In the genomic region with DNA sequence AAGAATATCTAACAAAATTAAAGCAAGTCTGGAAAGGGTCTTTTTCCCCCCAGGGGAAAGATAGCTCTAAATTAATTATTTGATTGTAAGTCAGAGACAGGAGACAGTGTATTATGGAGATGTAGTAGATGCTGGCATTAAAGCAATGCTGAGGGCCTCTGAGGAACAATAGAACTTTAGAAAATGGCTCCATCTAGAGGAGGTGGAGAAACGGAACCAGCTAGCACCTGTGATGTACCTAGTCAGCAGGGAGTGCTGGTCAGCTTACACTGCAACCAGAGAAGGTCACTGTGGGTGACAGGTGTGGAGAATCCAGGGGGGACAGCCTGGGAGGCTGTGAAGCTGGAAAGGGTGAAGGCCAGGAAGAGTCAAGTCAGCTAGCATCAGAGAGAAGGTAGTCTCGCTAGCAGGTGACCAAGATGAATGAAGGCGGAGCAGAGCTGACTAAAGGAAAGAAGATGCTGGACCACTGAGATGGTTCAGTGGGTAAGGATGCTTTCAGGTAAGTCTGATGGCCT, we compare ENCODE assay signal across 17 mouse cellular contexts. TPM values are rescaled to one million over a fixed set of nuclear protein-coding genes. Genes with fewer than 3 reads are reported as not detected.
A peak's percentile ranks its signal among the peaks of the same experiment; 100 is the strongest.
DNase-seq lines count a peak whose midpoint lies in the region; ATAC-seq and TF ChIP-seq lines count a peak whose summit lies in the region.
"Had no signal": no experiment of that assay in that cellular context is flagged by ENCODE, and none has a peak within 500 bp of the region (broad histone marks: within the 10 kb centered on the region; RNA-seq: fewer than 3 reads in every experiment).

No protein-coding gene starts in this region.

- peak; percentile 40 for DNase-seq in CD4-positive, CD25-positive, alpha-beta regulatory T cell, adult 2 months (ENCODE audit: low read depth, low spot score)
- no peak for DNase-seq in kidney, postnatal 0 days (ENCODE audit: low spot score)
- no peak for DNase-seq in kidney, adult 11 months
- DNase-seq in 3T3-L1 (ENCODE audit: low read depth, low spot score), result peak; percentile 31
- DNase-seq in induced T-regulatory cell, adult 2 months (ENCODE audit: low read depth), result peak; percentile 36
- DNase-seq in hindbrain, embryonic 10.5 days (ENCODE audit: low spot score), result no peak
- DNase-seq: cerebellum, postnatal 10 days; lung, postnatal 4 days; right cerebral cortex, postnatal 25 days had no signal

- no peaks in the 10 kb centered on the region for H3K9me3 ChIP-seq in kidney, postnatal 0 days (replicated peaks; ENCODE audit: low read length)
- H3K9me3 ChIP-seq in forebrain, embryonic 15.5 days, result no peaks in the 10 kb centered on the region
- H3K9me3 ChIP-seq in hindbrain, embryonic 10.5 days, result no peaks in the 10 kb centered on the region
- H3K9me3 ChIP-seq: embryonic facial prominence, embryonic 13.5 days; heart, embryonic 13.5 days; hindbrain, embryonic 13.5 days; limb, embryonic 12.5 days; neural tube, embryonic 15.5 days had no signal

- H3K27ac ChIP-seq in kidney, postnatal 0 days, result no peak overlapping the region
- H3K27ac ChIP-seq in forebrain, embryonic 15.5 days (replicated peaks), result no peak overlapping the region
- H3K27ac ChIP-seq in hindbrain, embryonic 10.5 days, result no peak overlapping the region
- H3K27ac ChIP-seq: embryonic facial prominence, embryonic 13.5 days; hindbrain, embryonic 13.5 days; limb, embryonic 12.5 days; neural tube, embryonic 15.5 days had no signal

- H3K4me2 ChIP-seq in kidney, postnatal 0 days (ENCODE audit: low read length), result no peak overlapping the region
- no peak overlapping the region for H3K4me2 ChIP-seq in forebrain, embryonic 15.5 days (replicated peaks)
- H3K4me2 ChIP-seq: embryonic facial prominence, embryonic 13.5 days; hindbrain, embryonic 13.5 days; limb, embryonic 12.5 days; neural tube, embryonic 15.5 days had no signal

- no peaks in the 10 kb centered on the region for H3K27me3 ChIP-seq in kidney, postnatal 0 days (ENCODE audit: insufficient read depth, low read length)
- no peaks in the 10 kb centered on the region for H3K27me3 ChIP-seq in forebrain, embryonic 15.5 days
- H3K27me3 ChIP-seq in hindbrain, embryonic 10.5 days (ENCODE audit: insufficient read depth, poor library complexity, severe bottlenecking), result no peaks in the 10 kb centered on the region
- H3K27me3 ChIP-seq: embryonic facial prominence, embryonic 13.5 days; heart, embryonic 13.5 days; hindbrain, embryonic 13.5 days; neural tube, embryonic 15.5 days; Patski had no signal

- 65% methylated on average over 3 of the region's 3 CpGs for WGBS in kidney, postnatal 0 days
- WGBS in forebrain, embryonic 15.5 days, result 57% methylated on average over 3 of the region's 3 CpGs
- 68% methylated on average over 3 of the region's 3 CpGs for WGBS in hindbrain, embryonic 10.5 days

- no peaks in the 10 kb centered on the region for H3K36me3 ChIP-seq in kidney, postnatal 0 days (ENCODE audit: insufficient read depth, low read length)
- H3K36me3 ChIP-seq in forebrain, embryonic 15.5 days, result no peaks in the 10 kb centered on the region
- H3K36me3 ChIP-seq in hindbrain, embryonic 10.5 days, result 0 out of 2 replicates have a peak, but pooled peaks cover 1% of the 10 kb centered on the region
- H3K36me3 ChIP-seq: embryonic facial prominence, embryonic 13.5 days; heart, embryonic 13.5 days; hindbrain, embryonic 13.5 days; limb, embryonic 12.5 days; neural tube, embryonic 15.5 days had no signal

- no peak for ATAC-seq in CD4-positive, CD25-positive, alpha-beta regulatory T cell, adult 4 months
- ATAC-seq in kidney, postnatal 0 days (replicated peaks; ENCODE audit: low FRiP score, low read depth), result no peak
- ATAC-seq in forebrain, embryonic 15.5 days (replicated peaks), result no peak
- ATAC-seq: Patski had no signal

- H3K4me3 ChIP-seq in kidney, postnatal 0 days (replicated peaks; ENCODE audit: low read depth, low read length), result no peak overlapping the region
- H3K4me3 ChIP-seq in forebrain, embryonic 15.5 days, result no peak overlapping the region
- H3K4me3 ChIP-seq in hindbrain, embryonic 10.5 days, result no peak overlapping the region
- H3K4me3 ChIP-seq: embryonic facial prominence, embryonic 13.5 days; heart, embryonic 13.5 days; hindbrain, embryonic 13.5 days; limb, embryonic 12.5 days; neural tube, embryonic 15.5 days had no signal

- TF ChIP-seq CTCF in kidney, postnatal 0 days (IDR thresholded peaks at IDR 0.05; ENCODE audit: low read depth), result peak; percentile 34; the same call in 1 of the 2 replicates

- H3K9ac ChIP-seq in kidney, postnatal 0 days (ENCODE audit: low read depth, low read length), result no peak overlapping the region
- no peak overlapping the region for H3K9ac ChIP-seq in forebrain, embryonic 15.5 days (replicated peaks)
- H3K9ac ChIP-seq: embryonic facial prominence, embryonic 13.5 days; heart, embryonic 13.5 days; limb, embryonic 12.5 days; neural tube, embryonic 15.5 days had no signal

- H3K4me1 ChIP-seq in kidney, postnatal 0 days (replicated peaks; ENCODE audit: insufficient read depth, low read length), result no peaks in the 10 kb centered on the region
- peaks cover 16% of the 10 kb centered on the region for H3K4me1 ChIP-seq in forebrain, embryonic 15.5 days
- H3K4me1 ChIP-seq in hindbrain, embryonic 10.5 days (replicated peaks), result peaks cover 5% of the 10 kb centered on the region; the same call in 1 of the 2 replicates
- H3K4me1 ChIP-seq: limb, embryonic 12.5 days had no signal

RNA-seq across cellular contexts. Expression of a gene that starts 48.7 kb away (rescaled TPM):
- 10 to 100 TPM; 15.7 to 32.0 TPM for polyA plus RNA-seq in CD4-positive, CD25-positive, alpha-beta regulatory T cell, adult 4 months (2017; shearing (Covaris generic))
- polyA plus RNA-seq in kidney, postnatal 0 days (2015; fragmentation: Nextera tagmentation; extraction: Ambion mirVana), result 9.9 and 11.0 TPM in 2 replicates
- polyA plus RNA-seq in forebrain, embryonic 15.5 days (2015; fragmentation: Nextera tagmentation; extraction: Ambion mirVana), result 13.8 and 15.2 TPM in 2 replicates
- polyA plus RNA-seq in hindbrain, embryonic 10.5 days (2016; fragmentation: Nextera tagmentation; extraction: Ambion mirVana), result 12.8 and 12.9 TPM in 2 replicates

Comparison
In these comparisons a context has a peak if more than half of its experiments do, and no peak if none do; other contexts are left out.
1. DNase-seq: peak in CD4-positive, CD25-positive, alpha-beta regulatory T cell, adult 2 months (single experiment), 3T3-L1 (single experiment) and induced T-regulatory cell, adult 2 months (single experiment); none in kidney, postnatal 0 days (single experiment), kidney, adult 11 months (single experiment) and hindbrain, embryonic 10.5 days (single experiment).